Mouse (Mus musculus) stomach, postnatal 0 days (tissue): ENCODE measurements around the gene Samd4b.

Experiments used
- CTCF ChIP-seq: IDR thresholded peaks from 2 replicates; pipeline ENCODE4 v1.5.1; 2016; ENCODE audit warnings: antibody characterized with exemption, low read depth, mild to moderate bottlenecking, moderate library complexity
- EP300 ChIP-seq: optimal IDR thresholded peaks from 2 replicates; pipeline ENCODE3; 2016; ENCODE audit warnings: antibody characterized with exemption

GRCm38 (mm10) chr7:28382347-28382951 is 215.5 kb downstream of the Samd4b start:
- TF ChIP-seq EP300 (no peak), CTCF (no peak)
